Mouse (Mus musculus): ENCODE measurements at regions not wholly inside any gene's neighbourhood (a gene's known extent, or its start where the extent isn't known, plus 50 kb on each side); places are given as distances from the start of the nearest gene placed in this dataset.

DNA sequence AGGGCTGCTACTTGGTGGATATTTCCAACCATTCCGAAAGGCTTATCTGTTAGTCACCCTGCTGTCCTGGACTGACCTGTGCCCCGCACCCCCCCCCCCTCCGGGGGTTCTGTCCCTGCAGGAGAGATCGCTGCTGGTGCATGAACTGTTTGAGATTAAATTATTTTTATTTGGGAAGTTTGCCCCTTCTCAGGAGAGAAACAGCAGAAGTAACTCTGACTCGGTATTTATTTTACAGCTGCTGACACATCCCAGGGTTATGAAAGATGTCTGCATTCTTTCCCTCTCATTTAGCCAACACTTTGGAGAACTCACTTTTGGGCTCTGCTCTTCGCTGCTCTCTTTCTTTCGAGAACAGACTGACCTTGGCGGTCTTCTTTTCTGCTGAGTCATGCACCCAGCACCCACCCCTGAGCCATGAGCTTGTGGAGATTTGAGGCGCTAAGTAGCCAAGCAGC is 99.5 kb upstream of the Rgma start:
- DNase-seq (ENCODE audit: low spot score): peak; percentile 58

DNA sequence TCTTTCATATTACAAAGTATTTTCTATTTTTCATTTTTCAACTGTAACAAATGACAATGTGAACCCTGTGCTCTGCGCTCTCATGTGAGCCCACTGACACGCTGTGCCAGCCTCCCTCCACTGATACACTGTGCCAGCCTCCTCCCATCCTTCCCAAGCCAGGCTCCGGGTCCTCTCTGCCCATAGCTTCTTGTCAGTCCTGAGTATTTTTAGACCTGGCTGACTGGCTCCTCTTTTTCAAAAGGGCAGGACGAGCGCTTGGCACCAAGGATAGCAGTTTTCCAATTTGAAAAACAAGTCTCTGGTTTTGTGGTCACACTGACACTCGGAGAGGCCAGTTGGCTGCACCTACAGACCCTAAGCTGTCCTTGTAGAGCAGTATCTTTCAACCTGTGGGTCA is 96.7 kb upstream of the Rgma start:
- no peak for DNase-seq (ENCODE audit: low spot score)

DNA sequence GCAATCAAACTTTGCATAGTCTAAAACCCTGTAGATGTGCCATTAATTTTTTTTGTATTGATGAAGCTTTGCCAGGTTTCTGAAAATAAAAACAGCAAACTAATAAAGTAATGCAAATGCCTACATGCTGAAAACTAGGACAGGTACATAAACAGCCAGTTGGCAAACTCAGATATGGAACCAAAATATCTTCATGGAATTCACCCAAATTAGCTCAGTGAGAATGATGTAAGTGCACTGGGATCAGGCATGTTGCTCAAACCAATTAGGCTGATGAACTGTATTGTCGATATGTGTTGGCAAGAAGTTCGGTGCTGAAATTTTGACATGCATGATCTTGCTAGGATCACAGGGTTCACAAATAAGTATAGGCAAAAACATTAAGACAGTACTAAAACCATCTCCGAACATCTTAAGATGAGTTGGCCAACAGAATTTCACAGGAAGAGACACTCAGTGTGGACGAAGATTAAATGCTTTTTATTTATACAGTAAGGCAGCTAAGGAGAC is 95.3 kb upstream of the Rgma start:
- no peak for DNase-seq (ENCODE audit: low spot score)

DNA sequence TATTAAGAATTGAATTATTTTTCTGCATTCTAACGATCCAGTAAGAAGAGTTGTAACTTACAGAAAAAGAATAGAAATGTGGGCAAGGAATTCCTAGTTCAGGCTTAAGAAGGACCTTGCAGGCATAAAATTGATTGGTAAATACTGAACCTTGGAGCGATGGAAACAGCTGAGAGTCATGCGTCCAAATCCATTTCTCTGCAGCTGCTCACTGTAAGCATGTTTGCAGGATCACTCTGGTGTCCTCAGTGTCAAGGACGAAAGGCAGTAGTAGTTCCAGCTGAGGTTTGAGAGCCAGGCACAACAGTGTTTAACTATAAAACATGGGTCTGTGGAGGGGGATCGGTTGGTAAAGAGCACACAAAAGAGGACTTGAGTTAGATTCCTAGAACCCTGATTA is 89.1 kb upstream of the Rgma start:
- DNase-seq (ENCODE audit: low spot score): no peak

DNA sequence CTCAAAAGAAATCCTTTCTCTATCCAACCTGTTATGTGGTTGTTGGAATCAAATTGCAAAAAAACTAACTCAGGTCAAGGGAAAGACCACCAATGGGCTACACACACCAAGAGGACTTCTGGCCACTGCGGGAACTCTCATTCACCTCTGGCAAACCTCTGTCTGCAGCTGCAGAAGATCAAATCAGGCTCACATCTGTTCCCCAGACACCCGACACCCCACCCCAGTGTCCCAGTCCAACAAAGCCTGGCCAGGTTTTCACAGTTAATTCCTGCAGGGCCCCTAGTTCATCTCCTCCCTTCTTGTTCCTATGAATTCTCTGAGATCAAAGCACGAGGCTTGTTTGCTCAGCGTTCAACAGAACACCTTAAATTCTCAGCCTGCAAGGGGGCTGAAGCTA is 82.0 kb upstream of the Rgma start:
- DNase-seq (ENCODE audit: low spot score): no peak

DNA sequence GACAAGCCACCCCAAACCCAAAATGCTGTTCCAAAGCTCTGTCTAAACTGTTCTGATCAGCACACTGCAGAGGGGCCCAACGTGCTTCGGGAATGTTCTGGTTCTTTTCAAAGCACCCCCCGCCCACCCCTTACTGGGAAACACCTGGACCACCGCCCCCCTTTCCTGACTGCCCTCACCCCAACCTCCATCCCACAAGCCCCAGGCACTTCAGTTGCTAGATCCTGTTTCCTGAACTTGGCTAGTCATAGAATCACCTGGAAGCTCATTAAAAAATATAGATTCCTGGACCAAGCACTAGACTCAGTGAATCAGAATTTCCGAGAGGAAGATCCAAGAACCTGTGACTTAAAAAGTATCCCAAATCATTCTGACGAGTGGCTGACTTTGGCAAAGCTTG is 80.9 kb upstream of the Rgma start:
- DNase-seq (ENCODE audit: low spot score): no peak

DNA sequence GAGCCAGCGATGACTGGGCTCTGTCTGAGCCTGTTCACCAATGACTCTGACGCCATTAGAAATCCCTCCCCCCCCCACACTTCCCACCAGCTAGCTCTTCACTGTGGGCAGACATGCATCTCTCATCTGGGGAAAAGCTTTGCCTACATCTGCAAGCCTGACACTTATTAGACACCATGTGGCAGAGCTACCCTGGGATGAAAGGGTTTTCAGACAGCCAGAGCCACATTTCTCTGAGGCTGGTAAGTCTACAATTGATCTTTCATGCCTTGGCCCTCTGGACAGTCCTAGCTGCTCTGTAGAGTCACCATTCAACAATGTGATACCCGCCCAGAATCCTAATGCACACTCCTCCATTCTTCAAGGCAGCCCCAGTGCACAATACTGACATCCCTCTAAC is 72.8 kb upstream of the Rgma start:
- DNase-seq (ENCODE audit: low spot score): no peak

DNA sequence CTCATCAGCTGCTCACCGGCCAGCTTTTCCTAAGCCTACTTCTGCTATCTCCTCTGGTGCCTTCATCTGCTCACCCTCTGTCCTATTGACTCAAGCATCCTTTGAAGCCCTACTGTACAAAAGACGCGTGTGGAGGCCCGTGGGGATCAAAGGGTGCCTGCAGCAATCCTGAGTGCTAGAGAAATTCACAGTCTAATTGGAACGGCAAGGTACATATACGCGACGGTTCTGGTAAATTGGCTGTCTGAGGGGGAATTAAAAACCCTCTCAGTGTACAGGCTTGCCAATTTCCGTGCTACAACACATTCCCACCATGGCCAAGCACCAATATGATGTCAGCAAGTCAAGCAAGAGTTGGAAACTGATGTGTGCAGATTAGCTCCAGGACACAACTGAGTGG is 71.5 kb upstream of the Rgma start:
- no peak for DNase-seq (ENCODE audit: low spot score)

DNA sequence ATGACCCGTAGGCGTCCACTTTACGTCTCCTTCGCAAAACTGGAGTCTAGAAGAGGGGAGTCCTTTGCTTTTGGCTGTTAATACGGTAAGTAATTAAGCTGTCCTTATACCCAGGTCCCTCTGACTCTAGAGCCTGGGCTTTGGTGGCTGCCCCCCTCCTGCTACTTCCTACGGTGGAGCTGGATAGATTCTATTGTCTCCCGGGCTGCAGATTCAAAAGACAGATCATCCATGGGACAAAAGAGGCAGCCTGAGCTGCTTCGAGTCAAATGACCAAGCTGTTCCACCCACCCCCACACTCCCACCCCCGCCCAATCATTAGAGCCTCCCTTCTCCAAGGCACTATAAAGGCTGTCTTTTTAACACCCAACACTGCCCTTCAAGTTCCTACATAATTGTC is 70.5 kb upstream of the Rgma start:
- no peak for DNase-seq (ENCODE audit: low spot score)

DNA sequence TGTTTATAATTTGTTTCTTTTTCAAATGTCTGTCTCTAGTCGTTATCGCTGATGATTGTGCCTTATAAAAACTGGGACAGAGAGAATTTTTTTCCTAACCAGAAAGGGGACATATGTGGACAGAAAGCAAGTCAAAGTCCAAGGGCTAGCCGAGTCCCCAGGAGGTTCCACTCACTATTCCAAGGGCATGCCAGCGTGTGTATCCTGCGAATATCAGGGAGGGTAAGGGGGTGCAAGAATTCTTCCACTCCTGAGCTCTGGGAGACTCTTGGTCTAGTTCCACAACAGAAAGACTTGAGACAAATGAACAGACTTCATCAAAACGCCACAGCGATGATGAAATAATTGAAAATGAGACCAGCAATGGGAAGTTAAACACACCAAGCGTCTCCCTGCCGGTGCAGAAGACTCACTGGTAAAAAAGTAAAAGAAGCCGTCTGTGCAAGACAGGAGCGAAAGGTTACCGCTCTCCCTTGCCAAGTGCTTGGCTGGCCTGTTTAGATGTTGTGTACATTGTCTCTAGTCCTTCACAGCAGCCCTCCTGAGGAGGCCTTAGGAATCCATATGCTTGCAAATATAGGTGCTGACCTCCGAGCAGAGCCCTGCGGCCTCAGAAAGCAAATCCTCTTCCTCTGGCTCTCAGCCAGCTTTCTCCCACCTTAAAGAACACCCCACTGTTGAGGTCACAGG is 69.9 kb upstream of the Rgma start:
- peak; percentile 6 for DNase-seq (ENCODE audit: low spot score)

DNA sequence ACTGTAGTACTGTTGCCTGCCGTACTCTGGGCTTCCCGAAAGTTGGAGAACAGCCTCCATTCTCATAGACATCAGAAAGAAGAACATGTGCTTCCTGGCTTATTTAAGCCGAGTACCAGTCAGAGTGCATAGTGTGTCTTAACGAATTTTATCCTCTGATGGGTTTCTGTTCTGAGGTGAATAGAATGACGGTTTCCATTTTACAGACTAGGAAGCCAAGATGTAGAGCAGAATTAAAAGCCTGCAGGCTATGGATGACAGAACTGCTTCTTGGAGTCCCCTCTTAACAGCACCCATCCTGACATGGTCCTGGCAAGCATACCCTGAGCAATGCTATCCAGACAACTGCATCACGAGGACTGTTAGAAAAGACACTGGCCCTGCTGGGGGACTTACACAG is 69.0 kb upstream of the Rgma start:
- no peak for DNase-seq (ENCODE audit: low spot score)

DNA sequence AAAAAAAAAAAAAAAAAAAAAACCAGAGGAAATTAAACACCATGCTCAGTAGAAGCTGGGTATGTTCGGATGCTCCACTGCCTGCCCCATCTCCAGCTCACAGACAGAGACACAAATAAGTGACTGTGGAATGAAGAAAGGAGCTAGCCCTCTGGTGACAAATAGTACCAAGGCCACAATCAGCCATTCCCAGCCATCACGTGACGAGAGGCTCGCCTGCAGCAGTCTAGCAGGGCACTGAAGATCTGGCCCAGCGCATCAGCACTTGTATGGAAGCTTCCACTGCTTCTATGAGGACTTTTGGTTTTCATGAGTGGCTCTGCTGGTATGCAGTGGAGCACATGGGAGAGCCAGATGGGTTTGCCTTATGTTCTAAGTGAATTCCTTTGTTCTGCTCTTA is 68.6 kb upstream of the Rgma start:
- DNase-seq (ENCODE audit: low spot score): no peak

DNA sequence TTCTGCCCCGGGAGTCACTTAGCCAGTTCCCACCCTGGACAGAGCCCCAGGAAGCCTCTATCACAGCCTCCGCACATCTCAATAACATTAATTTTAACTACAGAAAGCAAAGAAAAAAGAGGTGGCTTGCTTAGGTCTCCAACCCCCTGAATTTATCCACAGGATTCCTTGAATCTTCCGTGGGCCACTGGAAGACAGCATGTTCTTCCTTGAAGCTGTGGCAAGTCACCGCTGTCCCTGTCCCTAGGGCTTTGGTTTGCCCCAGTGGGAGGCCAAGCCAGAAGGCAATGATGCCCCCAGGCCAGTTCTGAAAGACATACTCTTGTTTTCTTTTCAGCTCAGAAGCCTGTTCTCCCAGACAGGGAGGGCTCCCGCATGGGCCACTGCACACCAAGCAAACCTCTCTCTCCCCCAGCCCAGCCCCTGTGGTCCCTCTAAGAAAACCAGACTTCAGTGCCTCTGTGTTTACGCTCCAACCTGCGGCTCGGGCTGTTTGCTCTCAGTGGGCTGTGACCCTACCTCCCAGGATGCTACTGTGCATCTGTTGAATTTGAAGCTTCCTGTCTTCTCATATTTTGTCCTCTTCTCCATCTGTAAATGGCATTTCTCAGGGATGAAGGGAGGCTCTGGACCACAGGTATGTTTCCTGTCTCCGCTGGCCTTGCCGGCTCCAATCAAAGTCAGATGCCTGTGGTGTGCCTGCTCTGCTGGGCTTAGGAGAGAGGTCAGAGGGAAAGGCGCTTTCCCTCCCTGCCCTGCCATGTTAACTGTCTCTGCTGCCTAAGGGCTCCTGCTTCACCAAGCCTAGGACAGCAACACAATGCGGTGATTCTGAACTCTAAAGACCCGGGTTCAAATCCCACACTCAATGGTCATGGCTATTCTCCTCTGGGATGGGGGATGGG is 67.5 kb upstream of the Rgma start:
- no peak for DNase-seq (ENCODE audit: low spot score)

DNA sequence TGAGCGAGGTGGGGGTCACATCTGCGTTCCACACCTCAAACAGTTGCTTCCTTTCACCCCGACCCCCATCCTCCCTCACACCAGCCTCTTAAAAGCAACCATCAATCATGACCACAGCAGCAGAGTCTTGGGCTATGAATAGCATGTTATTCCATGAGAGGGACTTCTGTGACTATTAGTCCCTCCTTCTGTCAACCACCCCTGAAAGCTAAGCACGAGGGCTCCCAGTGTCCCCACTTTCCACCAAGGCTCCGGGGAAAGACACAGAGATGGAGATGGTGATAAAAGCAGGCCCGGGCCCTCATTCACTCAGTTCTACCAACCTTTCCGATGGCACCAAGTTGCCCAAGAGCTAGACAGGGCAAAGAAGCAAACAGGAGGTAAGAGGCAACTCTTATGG is 66.3 kb upstream of the Rgma start:
- DNase-seq (ENCODE audit: low spot score): no peak

DNA sequence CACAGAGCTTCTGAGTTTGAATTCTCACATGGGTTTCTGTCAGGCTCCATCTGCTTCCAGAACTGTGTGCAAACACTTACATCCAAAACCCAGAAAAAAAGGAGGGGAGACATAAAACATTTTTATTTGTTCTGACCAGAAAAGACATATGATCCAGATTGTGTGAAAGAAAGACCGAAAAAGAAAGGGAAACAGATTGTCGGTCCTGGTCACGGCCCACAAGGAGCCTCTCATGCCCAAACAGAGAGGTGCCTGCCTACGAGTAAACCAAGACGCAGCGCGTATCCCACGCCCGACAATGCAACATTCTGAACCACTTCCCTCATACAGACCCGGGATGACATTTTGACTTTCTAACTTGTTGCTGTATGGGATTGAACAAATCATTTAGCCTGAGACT is 65.3 kb upstream of the Rgma start:
- DNase-seq (ENCODE audit: low spot score): no peak

DNA sequence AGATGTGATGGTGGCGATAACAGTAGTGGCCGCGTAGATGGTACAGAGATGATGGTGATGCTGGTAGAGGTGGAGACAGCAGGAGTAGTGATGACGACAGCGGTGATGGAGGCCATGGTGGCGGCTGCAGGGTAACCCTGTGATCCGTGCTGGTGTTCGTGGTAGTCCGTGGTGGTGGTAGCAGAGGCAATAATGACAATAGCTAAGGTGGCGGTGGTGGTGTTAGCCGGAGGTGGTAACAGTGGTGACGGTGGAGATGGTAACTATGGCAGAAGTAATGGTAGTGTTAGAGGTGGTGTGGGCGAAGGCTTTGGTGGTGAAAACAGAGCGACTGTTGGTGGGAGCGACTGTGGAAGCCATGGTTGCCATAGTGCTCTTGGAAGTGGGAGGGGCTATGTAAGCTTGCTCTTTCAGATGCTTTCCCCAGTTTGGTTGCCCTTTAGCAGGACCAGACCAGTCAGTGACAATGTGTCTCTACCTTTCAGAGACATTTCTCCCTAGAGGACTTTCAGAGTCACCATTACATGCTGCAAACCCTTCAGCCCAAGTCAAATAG is 64.7 kb upstream of the Rgma start:
- DNase-seq (ENCODE audit: low spot score): no peak

DNA sequence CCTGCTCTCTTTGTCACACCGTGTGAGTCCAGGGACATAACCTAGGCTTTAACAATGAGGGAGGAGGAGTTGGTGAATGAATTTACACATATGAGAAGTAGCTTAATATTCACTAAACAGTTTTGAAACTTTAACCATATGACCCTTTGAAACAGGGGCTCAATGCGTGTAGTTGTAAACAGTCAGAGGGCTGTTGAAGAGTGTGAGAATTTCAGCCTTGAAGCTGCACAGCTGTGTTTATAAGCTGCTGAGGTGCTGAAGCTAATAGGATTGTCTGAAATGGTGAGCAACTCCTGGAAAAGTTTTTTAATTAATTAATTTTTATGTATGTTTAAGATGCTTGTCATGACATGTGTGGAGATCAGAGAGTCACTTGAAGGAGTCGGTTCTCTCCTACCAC is 59.8 kb upstream of the Rgma start:
- no peak for DNase-seq (ENCODE audit: low spot score)

DNA sequence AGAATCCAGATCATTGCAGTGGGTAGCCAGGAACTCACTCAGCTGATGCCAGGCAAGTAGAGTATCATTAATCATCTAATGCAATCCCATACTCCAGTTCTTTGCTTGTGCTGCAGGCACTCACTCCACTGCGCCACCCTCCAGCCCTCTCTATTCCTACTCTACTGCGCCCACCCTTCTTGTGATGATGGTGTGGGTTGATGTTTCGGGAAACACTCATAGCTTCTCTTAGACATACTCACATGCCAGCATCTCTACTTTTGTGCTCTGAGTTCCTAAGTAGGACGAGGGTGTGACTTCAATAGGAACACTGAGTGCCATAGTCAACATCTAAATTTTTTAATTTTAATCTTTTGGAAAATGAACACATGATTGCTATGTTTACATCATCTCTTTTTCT is 57.7 kb upstream of the Rgma start:
- DNase-seq (ENCODE audit: low spot score): no peak

DNA sequence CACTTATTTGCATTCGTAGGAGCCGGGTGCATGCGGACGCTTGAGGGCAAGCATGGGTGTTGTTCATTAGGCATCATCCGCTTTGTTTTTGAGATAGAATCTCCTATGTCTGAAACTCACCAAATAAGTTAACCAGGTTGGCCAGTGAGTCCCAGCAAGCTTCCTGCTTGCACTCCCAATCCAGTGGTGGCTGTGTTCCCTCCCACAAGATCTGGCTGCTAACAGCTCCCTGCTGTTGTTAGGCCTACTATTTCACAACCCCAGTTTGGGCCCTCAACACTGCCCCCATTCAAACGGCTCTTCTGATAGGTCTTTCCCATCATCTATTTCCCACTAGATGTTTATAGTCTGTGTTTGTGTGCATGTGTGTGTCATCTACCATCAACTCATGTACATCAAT is 56.3 kb upstream of the Rgma start:
- DNase-seq (ENCODE audit: low spot score): no peak

DNA sequence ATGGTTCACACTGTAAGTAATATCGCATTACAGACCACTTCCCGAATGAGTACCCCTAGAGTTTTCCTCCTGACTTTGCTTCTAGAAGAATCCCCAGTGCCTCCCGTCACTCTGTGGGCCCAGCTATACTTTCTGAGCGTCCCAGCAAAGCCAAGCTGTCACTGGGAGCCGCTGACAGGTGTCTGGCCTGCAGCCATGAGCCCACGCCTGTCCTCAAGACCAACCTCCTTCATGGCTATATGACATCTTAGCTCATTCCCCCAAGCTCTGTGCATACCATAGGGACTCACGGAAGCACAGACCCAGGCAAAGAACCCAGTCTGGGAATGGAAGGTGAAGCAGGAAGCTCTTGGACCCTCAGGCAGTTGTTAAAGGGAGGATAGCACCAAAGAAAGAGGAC is 55.3 kb upstream of the Rgma start:
- DNase-seq (ENCODE audit: low spot score): no peak

DNA sequence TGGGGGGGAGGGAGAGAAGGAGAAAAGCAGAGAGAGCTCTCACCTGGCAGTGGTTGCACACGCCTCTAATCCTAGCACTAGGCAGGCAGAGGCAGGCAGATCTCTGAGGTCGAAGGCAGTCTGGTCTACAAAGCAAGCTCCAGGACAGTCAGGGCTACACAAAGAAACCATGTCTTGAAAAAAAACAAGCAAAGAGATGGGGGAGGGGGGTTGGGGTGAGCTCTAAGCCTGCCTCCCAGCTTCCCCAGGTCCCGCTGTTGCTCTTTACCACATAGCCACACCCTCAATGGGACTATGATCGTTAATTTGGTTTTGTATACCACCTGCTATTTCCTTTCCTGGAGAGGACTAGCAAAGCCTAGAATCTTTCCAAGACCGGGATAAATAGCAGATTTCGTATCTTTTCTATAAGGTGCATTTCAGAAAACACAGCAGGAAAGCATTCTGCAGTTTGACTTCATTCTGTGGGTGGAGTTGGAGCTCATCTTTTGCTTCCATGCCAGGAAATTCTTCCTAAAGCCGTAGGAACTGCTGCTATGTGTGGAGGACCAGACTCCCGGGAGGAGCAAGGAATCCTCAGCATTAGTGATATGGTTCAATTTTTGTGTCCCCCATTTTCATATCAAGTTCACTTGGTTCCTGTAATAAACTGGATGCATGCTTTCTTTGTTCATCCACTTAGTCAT is 52.7 kb upstream of the Rgma start:
- DNase-seq (ENCODE audit: low spot score): no peak

DNA sequence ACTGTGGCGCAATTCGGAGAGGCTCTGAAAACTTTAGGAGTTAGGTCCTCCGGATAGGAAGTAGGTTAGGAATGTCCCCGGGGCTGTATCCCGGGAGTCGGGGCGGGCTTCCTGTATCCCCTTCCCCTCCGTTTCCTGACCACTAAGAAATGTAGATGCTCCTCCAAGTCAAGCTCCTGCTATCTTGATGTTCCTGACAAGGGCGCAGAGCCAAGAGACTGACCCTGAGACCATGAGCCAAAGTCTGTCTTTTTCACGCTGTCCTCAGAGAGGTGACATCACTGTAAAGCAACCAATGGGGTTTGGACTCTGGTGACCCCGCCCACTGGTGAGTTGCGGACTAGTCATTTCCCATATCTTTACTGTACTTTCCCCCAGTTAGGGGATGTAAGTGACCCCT is 51.8 kb upstream of the Rgma start:
- DNase-seq (ENCODE audit: low spot score): no peak

DNA sequence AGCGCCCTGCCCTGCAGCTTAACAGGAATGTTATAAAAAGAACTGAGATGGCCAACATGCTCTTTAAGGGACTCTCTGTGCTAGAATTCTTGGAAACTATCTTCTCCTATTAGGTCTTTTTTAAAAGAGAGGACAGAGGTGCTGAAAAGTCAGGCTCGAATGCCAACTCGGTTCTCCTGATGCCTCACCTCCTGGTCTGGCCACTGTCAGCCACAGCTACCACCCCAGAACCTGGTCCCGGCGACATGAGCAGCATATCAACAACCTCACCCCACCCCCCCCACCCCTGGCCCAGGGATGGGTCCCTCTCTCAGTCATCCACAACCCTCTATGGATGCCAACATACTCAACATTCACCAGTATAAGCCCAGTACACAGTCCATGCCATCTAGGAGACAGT is 49.8 kb upstream of the Rgma start:
- DNase-seq (ENCODE audit: low spot score): no peak

Data from adipocyte (in vitro differentiated cells).